Mouse (Mus musculus) CD4-positive, CD25-positive, alpha-beta regulatory T cell (primary cell): Measurements from ENCODE around the gene Mtnr1b. TPM values are rescaled to one million over a fixed set of nuclear protein-coding genes. Genes with fewer than 3 reads are reported as not detected.

Source experiments
- polyA plus RNA-seq: library from polyadenylated mRNA; unstranded; fragments of 100-300 nt; shearing (Covaris generic); gene quantifications from one replicate; pipeline ENCODE4 v1.2.1, GENCODE M21; 2017

Mtnr1b gene
- polyA plus RNA-seq, result not detected

DNA sequence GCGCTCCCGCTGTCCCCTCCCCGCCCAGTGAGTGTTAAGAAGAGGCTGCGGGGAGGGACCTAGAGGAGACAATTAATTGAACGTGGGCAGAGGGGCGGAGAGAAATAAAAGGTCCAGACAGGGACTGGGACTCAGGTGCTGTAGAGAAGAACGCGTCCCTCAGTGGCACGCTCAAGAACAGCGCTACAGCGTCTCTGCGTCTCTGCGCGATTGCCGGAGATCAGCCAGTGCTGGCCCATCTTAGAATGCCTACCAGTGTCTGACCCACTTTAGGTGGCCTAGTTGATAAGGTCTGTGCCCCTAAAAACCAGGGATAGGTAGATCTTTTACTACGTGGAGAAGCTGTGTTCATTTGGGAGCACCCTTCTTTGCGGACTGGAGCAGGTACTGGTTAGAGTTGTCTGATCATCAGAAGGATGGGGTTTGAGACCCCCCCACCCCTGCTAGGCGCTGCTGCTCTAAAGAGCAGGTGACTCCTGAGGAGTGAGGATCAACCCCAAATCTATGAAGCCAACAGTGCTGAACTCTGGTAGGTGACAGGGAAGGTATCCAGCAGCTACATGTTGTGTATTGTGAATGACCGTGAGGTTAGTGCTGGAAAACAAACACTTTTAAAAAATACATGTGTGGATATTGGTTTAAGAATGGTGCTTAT is at the start of gene Mtnr1b:
Gene Mtnr1b, minus strand, starts transcription at position 51 of the 655 bp plus-strand sequence.

Other genes starting within 250 kb of the Mtnr1b start
- gene Deup1, start 246.6 kb downstream of the Mtnr1b start, polyA plus RNA-seq, result not detected
- 9.9 TPM for gene Slc36a4, start 164.8 kb downstream of the Mtnr1b start, polyA plus RNA-seq